ENCODE assay signal across 20 mouse cellular contexts in genomic region chr17:47721183-47721582, GRCm38 (mm10). TPM values are rescaled to one million over a fixed set of nuclear protein-coding genes. Genes with fewer than 3 reads are reported as not detected.
"Had no signal": no experiment of that assay in that cellular context is flagged by ENCODE, and none has a peak within 500 bp of the region (broad histone marks: within the 10 kb centered on the region; RNA-seq: fewer than 3 reads in every experiment).

No protein-coding gene starts in this region.

- H3K36me3 ChIP-seq: liver, embryonic 12.5 days; midbrain, embryonic 10.5 days; midbrain, embryonic 12.5 days; neural tube, embryonic 12.5 days had no signal

- H3K9ac ChIP-seq: liver, embryonic 12.5 days; liver, embryonic 14.5 days; lung, embryonic 14.5 days; midbrain, embryonic 12.5 days; neural tube, embryonic 12.5 days had no signal

- H3K4me1 ChIP-seq: liver, embryonic 12.5 days; midbrain, embryonic 10.5 days; midbrain, embryonic 12.5 days; neural tube, embryonic 12.5 days had no signal

- H3K4me2 ChIP-seq: liver, embryonic 12.5 days; lung, embryonic 14.5 days; midbrain, embryonic 12.5 days; neural tube, embryonic 12.5 days had no signal

- DNase-seq: lung, adult 18-20 months; lung, embryonic 14.5 days; lung, postnatal 10 days; lung, postnatal 4 days; midbrain, embryonic 14.5 days; retina, postnatal 1 day; right cerebral cortex, adult 18-20 months; thymus, adult 18-20 months; thymus, postnatal 14 days; thymus, postnatal 36 days had no signal

- H3K9me3 ChIP-seq: liver, embryonic 12.5 days; megakaryocyte, embryonic 14.5 days; midbrain, embryonic 10.5 days; midbrain, embryonic 12.5 days; neural tube, embryonic 12.5 days had no signal

- ATAC-seq: liver, embryonic 12.5 days had no signal

- H3K27ac ChIP-seq: liver, embryonic 12.5 days; liver, embryonic 14.5 days; midbrain, embryonic 10.5 days; midbrain, embryonic 12.5 days; neural tube, embryonic 12.5 days had no signal

- H3K4me3 ChIP-seq: liver, embryonic 12.5 days; megakaryocyte, embryonic 14.5 days; midbrain, embryonic 10.5 days; midbrain, embryonic 12.5 days; neural tube, embryonic 12.5 days had no signal

- H3K27me3 ChIP-seq: neural tube, embryonic 12.5 days had no signal

RNA-seq across cellular contexts. Expression of gene Pgc, which starts 5.5 kb away (rescaled TPM):
- total RNA-seq: monocyte, adult 5-6 weeks; neutrophil, adult 5-6 weeks had no signal
- polyA plus RNA-seq: liver, embryonic 12.5 days; liver, embryonic 14.5 days; liver, embryonic 16.5 days; midbrain, embryonic 12.5 days; midbrain, embryonic 14.5 days; neural tube, embryonic 12.5 days; neural tube, embryonic 14.5 days had no signal

RNA-seq across cellular contexts. Expression of gene Prickle4, which starts 26.6 kb away (rescaled TPM):
- total RNA-seq: monocyte, adult 5-6 weeks; neutrophil, adult 5-6 weeks had no signal
- polyA plus RNA-seq: liver, embryonic 12.5 days; lung, embryonic 14.5 days; midbrain, embryonic 14.5 days had no signal

RNA-seq across cellular contexts. Expression of gene Gm21981, which starts 26.9 kb away (rescaled TPM):
- total RNA-seq: monocyte, adult 5-6 weeks; neutrophil, adult 5-6 weeks had no signal
- polyA plus RNA-seq: liver, embryonic 16.5 days had no signal
